Mouse (Mus musculus) megakaryocyte, embryonic 14.5 days (primary cell): Measurements from ENCODE around the gene Mycl.

ENCODE experiments used
- FLI1 ChIP-seq: IDR thresholded peaks from 2 replicates; pipeline ENCODE4 v1.6.1; 2012; ENCODE audit warnings: low read length, inconsistent platforms, mixed read lengths
- GATA1 ChIP-seq: IDR thresholded peaks from 3 replicates; pipeline ENCODE4 v1.6.1; 2012; ENCODE audit warnings: mixed read lengths, low read length, inconsistent platforms, borderline replicate concordance

DNA sequence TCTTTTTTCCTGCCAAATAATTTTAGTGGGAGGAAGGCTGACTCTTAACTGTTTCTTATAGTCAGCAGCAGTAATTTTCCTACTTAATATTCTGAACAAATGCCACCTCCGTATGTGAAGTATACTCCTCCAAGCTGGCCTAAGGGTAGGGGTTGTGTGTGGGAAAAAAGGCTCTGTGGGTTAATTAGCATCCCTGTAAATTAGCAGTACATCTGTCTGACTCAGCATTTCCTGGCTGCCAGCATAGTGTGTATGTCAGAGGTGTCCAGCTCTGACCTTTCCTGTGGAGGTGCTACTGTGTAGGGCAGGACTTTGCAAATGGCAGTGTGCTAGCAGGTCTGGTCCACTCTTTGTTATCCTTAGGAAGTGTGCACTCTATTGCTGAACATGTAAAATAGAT is 48.4 kb downstream of the Mycl start:
- TF ChIP-seq GATA1 = no peak
- no peak for TF ChIP-seq FLI1
